Mouse (Mus musculus) hindbrain, embryonic 14.5 days (tissue): ENCODE measurements around the gene Hoxd3. TPM values are rescaled to one million over a fixed set of nuclear protein-coding genes. Genes with fewer than 3 reads are reported as not detected.

Experiments
- ATAC-seq: fragments of 200-750 bp; cut with Nextera tagmentation; 2 replicates; pipeline ENCODE4 v1.8.0; 2017; ENCODE audit warnings: moderate number of reproducible peaks, mild to moderate bottlenecking, moderate TSS enrichment, moderate library complexity; ENCODE audit not compliant: low FRiP score
- DNase-seq: peaks from one replicate; pipeline ENCODE4 v3.0.0-alpha.2; 2015; ENCODE audit warnings: low spot score
- H3K27ac ChIP-seq: fragments of 300-500 bp; sonication (generic); 2 replicates; pipeline ENCODE4 v1.5.1; 2014; ENCODE audit warnings: mild to moderate bottlenecking, moderate library complexity
- H3K27me3 ChIP-seq: fragments of 300-500 bp; sonication (generic); 2 replicates; pipeline ENCODE4 v1.6.1; 2014; ENCODE audit warnings: mild to moderate bottlenecking, low read length, mixed read lengths; ENCODE audit not compliant: control insufficient read depth, insufficient read depth
- H3K36me3 ChIP-seq: fragments of 300-500 bp; sonication (generic); replicated peaks from 2 replicates; pipeline ENCODE4 v1.6.1; 2014; ENCODE audit not compliant: control insufficient read depth, insufficient read depth
- H3K4me1 ChIP-seq: fragments of 300-500 bp; sonication (generic); replicated peaks from 2 replicates; pipeline ENCODE4 v1.6.1; 2014; ENCODE audit warnings: antibody characterized with exemption, low read length, mixed read lengths; ENCODE audit not compliant: control insufficient read depth, insufficient read depth
- H3K4me2 ChIP-seq: fragments of 300-500 bp; sonication (generic); replicated peaks from 2 replicates; pipeline ENCODE4 v1.6.1; 2014; ENCODE audit warnings: mild to moderate bottlenecking, moderate library complexity
- H3K4me3 ChIP-seq: fragments of 300-500 bp; sonication (generic); replicated peaks from 2 replicates; pipeline ENCODE4 v1.5.1; 2014; ENCODE audit warnings: mild to moderate bottlenecking, low read length
- H3K9ac ChIP-seq: fragments of 300-500 bp; sonication (generic); 2 replicates; pipeline ENCODE4 v1.6.1; 2014
- H3K9me3 ChIP-seq: fragments of 300-500 bp; sonication (generic); 2 replicates; pipeline ENCODE4 v1.6.1; 2016; ENCODE audit warnings: low read length; ENCODE audit not compliant: control insufficient read depth
- WGBS: fragments of 180-500 bp; shearing (Covaris S2); extraction: QIAGEN DNeasy Blood & Tissue Kit; methylation state at CpG from one replicate; pipeline ENCODE4 v1.1.7; 2014; 5-methylcytosine and 5-hydroxymethylcytosine counted together
- microRNA counts: library from miRNA; unstranded; fragments of <30 nt; microRNA quantifications from one replicate; lab custom pipeline; 2016
- microRNA-seq: library from miRNA; unstranded; fragments of <30 nt; microRNA quantifications from one replicate; pipeline ENCODE4, GENCODE M21; 2016
- polyA plus RNA-seq: library from polyadenylated mRNA; unstranded; fragments of >200 nt; fragmentation: Nextera tagmentation; extraction: Ambion mirVana; gene quantifications from 2 replicates; pipeline ENCODE4 v1.2.1, GENCODE M21; 2014

The Hoxd3 gene
- polyA plus RNA-seq, 1 experiment from 2014 or later: 55.1 TPM

GRCm38 (mm10) chr2:74781386-74781785 is 69.7 kb downstream of the Hoxd3 start:
- no peak for ATAC-seq
- H3K4me3 ChIP-seq: no peak overlapping the region
- no peaks in the 10 kb centered on the region for H3K4me1 ChIP-seq
- WGBS: 87% methylated on average over 5 of the region's 5 CpGs
- DNase-seq: no peak
- no peak overlapping the region for H3K27ac ChIP-seq
- H3K36me3 ChIP-seq: no peaks in the 10 kb centered on the region
- no peaks in the 10 kb centered on the region for H3K9me3 ChIP-seq
- no peak overlapping the region for H3K4me2 ChIP-seq
- no peak overlapping the region for H3K9ac ChIP-seq
- no peaks in the 10 kb centered on the region for H3K27me3 ChIP-seq

- H3K9me3 ChIP-seq: no peaks in the 10 kb centered on the region
- H3K4me2 ChIP-seq: no peak overlapping the region
- no peaks in the 10 kb centered on the region for H3K27me3 ChIP-seq
- H3K27ac ChIP-seq: no peak overlapping the region
- no peaks in the 10 kb centered on the region for H3K36me3 ChIP-seq
- no peak for ATAC-seq
- H3K4me3 ChIP-seq: no peak overlapping the region
- H3K4me1 ChIP-seq: no peaks in the 10 kb centered on the region
- 67% methylated on average over 7 of the region's 7 CpGs for WGBS
- DNase-seq: no peak
- H3K9ac ChIP-seq: no peak overlapping the region
Observed at GRCm38 (mm10) chr2:74795531-74795930, 83.8 kb downstream of the Hoxd3 start.

MicroRNAs encoded within 50 kb of the gene (microRNA counts, 519-probe panel; counts per million panel counts)
- 6,384 counts per million, percentile 86 among the panel's probes with 10 or more counts for microRNA mmu-miR-10b (lab: Ali Mortazavi, UCI)

Small RNAs within 50 kb of the gene (microRNA-seq; reads per million reads assigned to microRNA genes)
- gene Gm44463 (not detected), gene Mir10b (60,088 reads per million, percentile 100 among the genes with 10 or more reads in this experiment)

Other genes starting within 250 kb of the Hoxd3 start
- gene Lnpk, start 132.5 kb upstream of the Hoxd3 start, polyA plus RNA-seq: 50.6 and 51.7 TPM in 2 replicates
- gene Evx2, start 52.4 kb upstream of the Hoxd3 start, polyA plus RNA-seq: 1.3 and 1.4 TPM in 2 replicates
- gene Hoxd13, start 43.6 kb upstream of the Hoxd3 start, polyA plus RNA-seq: 0.08 TPM in 1 of 2 replicates, not detected in the other
- gene Hoxd12, start 36.9 kb upstream of the Hoxd3 start, polyA plus RNA-seq: not detected in 2 replicates
- gene Hoxd11, start 32.4 kb upstream of the Hoxd3 start, polyA plus RNA-seq: not detected in 2 replicates
- gene Hoxd10, start 20.0 kb upstream of the Hoxd3 start, polyA plus RNA-seq: not detected in 2 replicates
- gene Hoxd9, start 14.2 kb upstream of the Hoxd3 start, polyA plus RNA-seq: 0.09 TPM in 1 of 2 replicates, not detected in the other
- gene Hoxd8, start 7.3 kb upstream of the Hoxd3 start, polyA plus RNA-seq: 2.1 and 3.3 TPM in 2 replicates
- gene Hoxd4, start within 50 bp of the Hoxd3 start, polyA plus RNA-seq: 3.1 and 4.3 TPM in 2 replicates
- 0.82 and 1.3 TPM in 2 replicates for gene Gm28230, start 14.8 kb downstream of the Hoxd3 start, polyA plus RNA-seq
- 0.64 and 0.76 TPM in 2 replicates for gene Hoxd1, start 51.1 kb downstream of the Hoxd3 start, polyA plus RNA-seq
- 181 and 188 TPM in 2 replicates for gene Mtx2, start 113.9 kb downstream of the Hoxd3 start, polyA plus RNA-seq